Mouse (Mus musculus) adrenal gland, postnatal 14 days (tissue): ENCODE measurements around the gene Tmem255a. TPM values are rescaled to one million over a fixed set of nuclear protein-coding genes. Genes with fewer than 3 reads are reported as not detected.

Experiments used
- DNase-seq: peaks from one replicate; pipeline ENCODE4 v3.0.0; 2021; ENCODE audit warnings: mixed read lengths
- microRNA-seq, 2 experiments: library from miRNA; unstranded; fragments of <30 nt; microRNA quantifications; one replicate each; pipeline ENCODE4 v1.2.0; 2021
- total RNA-seq: library from RNA; stranded (reverse); gene quantifications from 2 replicates; pipeline ENCODE4 v1.2.3, GENCODE M21; 2021

The Tmem255a gene
- total RNA-seq, 1 experiment from 2014 or later, result 9.9 TPM

GRCm38 (mm10) chrX:38166064-38166463 is 86.2 kb downstream of the Tmem255a start:
- DNase-seq, result no peak

GRCm38 (mm10) chrX:38165315-38165714 is 86.9 kb downstream of the Tmem255a start:
- no peak for DNase-seq

DNA sequence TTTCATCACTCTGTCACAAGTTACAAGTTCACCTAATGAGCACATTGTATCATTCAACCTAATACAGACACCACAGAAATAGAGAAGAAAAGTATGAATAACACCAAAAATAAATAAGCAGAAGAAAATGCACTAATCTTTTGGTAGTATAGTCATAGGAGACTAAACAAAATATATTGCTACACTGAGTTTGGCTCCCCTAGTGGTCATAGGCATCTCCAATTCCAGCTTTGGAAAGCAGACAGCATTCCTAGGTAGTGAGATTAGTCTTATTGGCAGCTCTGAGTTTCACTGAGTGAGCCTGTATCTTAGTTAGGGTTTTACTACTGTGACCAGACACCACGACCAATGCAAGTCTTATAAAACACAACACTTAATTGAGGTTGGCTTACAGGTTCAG is 93.1 kb downstream of the Tmem255a start:
- DNase-seq, result no peak

Small RNA genes lying within 50 kb of the gene (microRNA-seq; reads per million reads assigned to microRNA genes)
- 0 to 0.43 reads per million in 2 experiments for gene Mir3110

Other genes starting within 250 kb of the Tmem255a start
- not detected in 2 replicates for gene Btg1-ps1, start 233.6 kb downstream of the Tmem255a start, total RNA-seq
- gene Btg1-ps2, start 209.3 kb downstream of the Tmem255a start, total RNA-seq, result not detected in 2 replicates
- gene Rhox10, start 186.0 kb downstream of the Tmem255a start, total RNA-seq, result not detected in 2 replicates
- gene Rhox11, start 167.3 kb downstream of the Tmem255a start, total RNA-seq, result not detected in 2 replicates
- gene Rhox12, start 141.5 kb downstream of the Tmem255a start, total RNA-seq, result not detected in 2 replicates
- not detected in 2 replicates for gene Rhox13, start 131.2 kb downstream of the Tmem255a start, total RNA-seq
- 29.4 and 30.3 TPM in 2 replicates for gene Zbtb33, start 62.6 kb downstream of the Tmem255a start, total RNA-seq
- not detected in 2 replicates for gene Atp1b4, start 63.7 kb upstream of the Tmem255a start, total RNA-seq
- gene Lamp2, start 204.0 kb upstream of the Tmem255a start, total RNA-seq, result 182 and 206 TPM in 2 replicates